Mouse (Mus musculus) erythroid progenitor cell, adult 5-6 weeks (primary cell): ENCODE measurements at regions not wholly inside any gene's neighbourhood (a gene's known extent, or its start where the extent isn't known, plus 50 kb on each side); places are given as distances from the start of the nearest gene placed in this dataset.

Experiments used
- ATAC-seq: replicated peaks from 2 replicates; pipeline ENCODE4 v1.8.0; 2016; ENCODE audit warnings: moderate number of reproducible peaks, mild to moderate bottlenecking, moderate TSS enrichment, inconsistent platforms; ENCODE audit not compliant: poor library complexity, low FRiP score, severe bottlenecking

- ATAC-seq = no peak
Observed at GRCm38 (mm10) chr11:45508566-45508965, 343.3 kb upstream of the Clint1 start.

GRCm38 (mm10) chr11:45509278-45509677 lies 342.6 kb upstream of the Clint1 start:
- no peak for ATAC-seq

DNA sequence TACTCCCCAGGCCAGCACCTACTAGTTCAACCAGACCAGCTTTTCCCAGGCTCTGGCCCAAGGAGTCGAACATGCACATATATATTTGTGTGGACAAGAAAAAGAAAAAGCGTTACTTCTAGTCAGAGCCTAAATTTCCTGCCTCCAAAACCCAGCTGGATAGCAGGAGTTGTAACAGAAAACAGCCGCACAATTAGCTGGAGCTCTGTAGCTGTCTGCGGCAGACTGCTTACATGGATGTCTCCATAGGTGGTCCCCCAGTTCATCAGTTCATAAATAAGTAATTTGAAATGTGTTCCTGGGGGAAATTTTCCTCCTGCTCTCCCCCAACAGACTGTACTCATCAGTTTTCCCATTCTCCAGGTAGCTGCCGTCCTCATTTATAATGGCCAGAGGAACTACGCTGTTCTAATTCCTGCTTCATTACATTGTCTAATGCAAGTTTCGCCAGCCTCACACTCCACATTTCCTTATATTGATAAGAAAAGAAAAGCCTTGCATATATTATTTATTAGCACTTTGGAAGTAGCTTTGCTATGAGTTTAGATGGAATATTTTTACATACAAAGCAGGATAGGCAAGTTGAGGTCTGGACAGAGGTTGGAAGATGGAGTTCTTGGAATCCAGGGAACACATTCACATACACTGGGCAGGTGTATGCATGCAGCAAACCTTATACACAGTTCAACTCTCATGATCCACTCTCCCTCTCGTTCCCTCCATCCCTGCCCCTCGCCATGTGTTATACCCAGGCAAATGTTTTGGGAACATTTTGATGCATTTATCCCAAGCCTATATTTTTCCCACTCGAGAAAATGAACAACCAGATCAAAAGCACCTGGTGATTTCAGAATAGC lies 337.2 kb upstream of the Clint1 start:
- ATAC-seq = no peak

GRCm38 (mm10) chr11:45524720-45525119 lies 327.1 kb upstream of the Clint1 start:
- ATAC-seq = no peak

DNA sequence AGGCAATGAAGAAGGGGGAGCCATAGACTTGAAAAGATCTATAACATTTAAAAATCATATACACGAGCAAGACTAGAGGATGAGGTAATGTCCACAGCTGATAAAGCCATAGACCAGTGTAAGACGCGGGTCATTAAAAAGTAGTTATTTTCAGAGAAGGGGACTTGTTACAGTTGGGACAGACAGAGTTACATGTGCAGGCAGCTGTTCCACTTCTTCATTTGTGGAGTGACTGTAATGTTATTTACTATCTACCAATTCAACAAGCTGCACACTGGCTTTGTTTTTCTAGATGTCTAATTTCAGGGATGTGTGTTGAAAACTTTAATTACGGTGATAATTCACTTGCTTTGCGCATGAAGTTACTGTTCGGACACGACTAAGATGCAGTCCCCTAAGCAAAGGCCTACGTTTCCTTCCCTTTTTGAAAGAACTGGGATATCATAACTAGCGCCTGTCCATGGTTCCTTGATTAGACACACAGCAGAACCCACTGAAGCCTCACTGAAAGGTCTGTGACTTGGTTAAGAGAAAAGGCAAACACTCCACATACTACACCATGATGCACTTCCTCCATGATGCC lies 320.7 kb upstream of the Clint1 start:
- ATAC-seq = no peak

- ATAC-seq = no peak
Observed at GRCm38 (mm10) chr11:45533402-45534056, 318.3 kb upstream of the Clint1 start.

DNA sequence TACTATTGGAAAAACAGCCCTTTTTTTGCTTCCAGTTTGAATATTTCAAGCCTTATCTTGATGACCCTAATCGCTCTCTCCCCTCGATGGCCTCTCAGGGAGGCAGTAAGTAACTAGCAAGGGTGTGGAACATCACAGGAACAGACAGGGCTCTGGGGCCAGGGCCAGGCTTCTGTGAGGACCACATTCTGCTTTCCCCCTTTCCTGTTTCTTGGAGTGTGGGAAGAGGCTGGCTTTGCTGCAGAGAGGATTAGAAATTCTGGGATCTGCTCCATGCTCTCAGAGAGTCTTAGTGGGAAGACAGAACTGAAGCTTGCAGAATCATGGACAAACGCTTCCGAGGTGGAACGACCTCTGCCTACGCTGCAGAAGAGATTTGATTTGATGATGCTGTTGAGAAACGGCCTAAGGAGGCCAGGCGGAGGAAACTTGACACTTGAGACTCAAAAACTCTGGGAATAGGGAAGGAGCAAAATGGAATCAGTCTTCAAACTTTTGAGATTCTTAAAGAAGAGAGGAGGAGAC lies 316.3 kb upstream of the Clint1 start:
- no peak for ATAC-seq

- ATAC-seq = no peak
Observed at GRCm38 (mm10) chr11:45538011-45538410, 313.8 kb upstream of the Clint1 start.

DNA sequence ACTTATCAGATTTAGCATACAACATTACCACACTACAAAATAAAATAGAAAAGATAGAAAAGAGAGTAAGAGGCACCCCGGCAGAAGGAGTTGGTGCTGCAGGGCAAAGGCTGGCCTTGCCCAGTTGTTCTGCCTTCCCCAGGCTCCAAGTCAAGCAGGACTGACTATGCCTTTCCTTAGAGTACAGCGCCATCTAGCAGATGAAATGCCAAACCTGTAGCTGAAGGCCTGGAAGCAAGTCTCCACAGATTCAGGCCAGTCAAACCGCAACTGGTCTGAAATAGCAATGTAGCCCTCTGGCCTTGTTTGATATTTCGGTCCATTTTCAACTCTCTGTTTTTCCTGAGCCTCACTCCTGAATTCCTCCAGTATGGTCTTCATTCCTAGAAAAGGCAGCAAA lies 312.4 kb upstream of the Clint1 start:
- ATAC-seq = no peak

GRCm38 (mm10) chr11:45544531-45544930 lies 307.3 kb upstream of the Clint1 start:
- no peak for ATAC-seq

GRCm38 (mm10) chr11:45545896-45546626 lies 305.8 kb upstream of the Clint1 start:
- no peak for ATAC-seq

DNA sequence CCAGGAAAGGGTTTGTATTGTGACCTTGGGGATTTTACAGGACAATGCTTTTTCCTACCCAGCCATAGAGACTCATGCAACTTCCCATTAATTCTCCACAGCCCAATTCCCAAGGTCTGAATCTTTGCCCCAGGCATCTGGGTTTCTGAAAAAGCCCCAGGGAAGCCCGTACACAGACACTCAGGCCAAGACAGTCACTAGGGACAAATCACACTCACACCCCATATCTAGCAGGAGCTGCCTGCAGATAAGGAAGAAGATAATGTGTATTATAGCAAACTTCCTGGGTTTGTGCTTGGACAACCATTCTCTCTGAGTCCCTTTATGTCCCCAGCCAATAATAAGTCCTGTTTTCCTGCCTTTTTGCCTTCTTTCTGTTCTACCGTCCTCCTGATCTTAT lies 305.0 kb upstream of the Clint1 start:
- ATAC-seq = no peak

DNA sequence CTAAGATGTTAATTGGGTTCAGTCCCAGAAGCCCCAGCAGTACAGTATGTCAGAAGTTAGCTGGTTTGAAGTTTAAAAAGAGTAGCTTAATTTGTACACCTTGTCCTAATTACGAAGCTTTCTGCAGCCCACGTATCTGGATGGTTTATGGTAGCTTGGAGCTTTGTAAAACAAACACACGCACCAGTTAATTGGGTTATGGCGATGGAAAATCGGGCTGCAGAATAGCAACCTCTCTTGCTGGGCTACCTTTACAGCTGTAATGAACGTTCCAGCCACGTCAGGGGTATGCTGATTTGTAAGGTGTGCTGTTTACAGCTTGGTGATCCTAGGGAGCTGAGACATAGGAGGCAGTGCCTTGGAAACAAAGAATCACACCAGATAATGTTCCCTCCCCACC lies 301.5 kb upstream of the Clint1 start:
- ATAC-seq = no peak

DNA sequence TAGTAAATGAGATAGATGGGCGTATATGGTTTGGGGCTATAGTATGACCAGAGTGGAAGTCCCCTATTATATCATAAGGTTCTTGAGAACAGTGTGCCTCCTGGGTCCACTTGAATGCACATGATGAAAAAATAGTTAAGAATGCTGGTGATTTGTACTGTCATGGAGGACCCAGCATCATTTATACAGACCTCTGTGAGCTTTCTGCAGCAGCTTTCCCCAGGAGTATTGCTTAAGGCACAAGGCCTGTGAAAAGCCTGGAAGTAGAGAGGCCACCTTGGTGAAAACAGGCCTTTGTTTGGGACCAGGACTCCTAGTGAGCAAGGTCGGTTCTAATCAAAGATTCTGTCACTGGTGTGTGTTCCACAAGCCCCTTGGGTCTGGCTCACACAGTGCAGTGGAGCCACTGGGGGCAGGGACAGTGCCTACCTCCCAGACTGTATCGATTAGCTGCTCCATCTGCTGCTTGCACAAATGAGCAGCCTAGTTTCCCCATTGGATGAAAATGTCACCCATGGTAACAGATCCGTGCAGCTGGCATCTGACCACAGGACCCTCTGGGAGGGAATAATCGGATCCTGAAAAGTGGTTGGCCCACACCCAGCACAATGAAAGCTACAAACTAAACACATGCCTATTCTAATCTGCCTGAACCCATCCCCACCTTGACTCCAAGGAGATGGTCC lies 274.2 kb upstream of the Clint1 start:
- ATAC-seq = no peak

GRCm38 (mm10) chr11:45592335-45592734 lies 259.5 kb upstream of the Clint1 start:
- ATAC-seq = no peak

DNA sequence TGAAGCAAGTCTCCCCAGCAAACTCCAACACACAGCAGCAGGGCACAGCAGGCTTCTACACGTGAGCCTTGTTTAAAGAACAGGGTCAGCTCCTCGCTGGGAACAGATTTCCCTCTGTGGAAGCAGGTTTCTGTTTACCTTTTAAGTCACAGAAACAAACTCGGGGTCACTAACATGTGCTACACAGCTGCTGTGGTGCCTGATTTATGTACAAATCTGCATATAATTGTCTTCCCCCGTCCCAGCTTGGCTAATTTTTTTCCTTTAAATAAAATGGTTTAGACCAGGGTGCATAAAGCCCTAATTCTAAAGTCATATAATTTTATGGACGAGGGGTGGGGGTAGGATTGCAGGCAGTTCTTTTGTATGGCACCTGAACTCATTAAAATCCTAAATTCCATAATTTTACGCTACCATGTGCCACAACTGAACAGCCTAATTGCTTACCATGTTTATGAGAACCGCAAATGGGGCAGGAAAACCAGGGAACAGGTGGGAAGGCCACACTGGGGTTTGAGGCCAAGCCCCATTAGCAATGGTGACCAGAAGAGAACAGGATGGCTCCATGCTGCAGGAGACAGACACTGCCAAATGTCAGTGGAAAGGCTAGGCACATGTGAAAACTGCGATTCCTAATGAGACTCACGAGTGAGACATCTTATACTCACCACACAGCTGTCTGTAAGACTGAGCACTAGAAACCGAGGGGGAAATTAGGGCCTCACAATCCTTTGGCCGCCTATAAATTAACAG lies 258.8 kb upstream of the Clint1 start:
- ATAC-seq = no peak

DNA sequence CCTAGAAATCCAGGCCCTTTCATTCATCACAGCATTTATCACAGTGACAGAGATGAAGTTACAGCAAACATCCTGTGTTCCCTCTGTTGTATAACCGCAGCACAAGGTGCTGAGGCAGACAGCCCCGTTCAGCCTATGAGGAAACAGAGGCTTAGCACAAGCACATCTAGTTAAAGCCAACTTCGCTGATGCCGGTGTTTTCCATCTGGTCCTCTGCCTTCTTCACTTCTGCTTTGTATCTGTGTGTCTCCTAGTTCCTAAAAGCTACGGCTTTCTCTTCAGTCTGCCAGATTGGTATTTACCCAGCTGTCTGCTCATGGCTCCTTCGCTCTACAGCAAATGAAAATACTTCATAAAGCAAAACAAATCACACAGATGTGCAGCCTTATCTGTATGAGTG lies 256.5 kb upstream of the Clint1 start:
- no peak for ATAC-seq

- no peak for ATAC-seq
Observed at GRCm38 (mm10) chr11:45621824-45622223, 230.0 kb upstream of the Clint1 start.

DNA sequence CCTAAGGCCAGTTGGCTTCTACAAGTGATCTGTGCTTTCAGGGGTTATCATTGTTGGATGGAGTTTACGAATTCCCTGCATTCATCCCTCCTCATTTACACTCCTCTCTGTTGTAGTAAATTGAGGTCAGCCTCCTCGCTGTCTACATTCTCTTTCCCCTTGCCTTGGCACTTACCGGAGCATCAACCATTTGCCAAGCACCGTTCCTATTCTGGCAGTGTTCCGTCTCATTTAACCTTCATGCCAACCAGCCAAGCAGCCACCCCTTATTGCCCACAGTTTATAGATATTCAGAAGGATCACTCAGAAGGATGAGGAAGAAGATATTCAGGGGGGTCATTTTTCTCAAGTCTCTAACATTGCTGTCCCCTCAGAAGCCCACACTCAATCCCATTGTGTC lies 229.2 kb upstream of the Clint1 start:
- no peak for ATAC-seq
